Mouse (Mus musculus) stomach, embryonic 15.5 days (tissue): ENCODE results near the gene Prtn3. TPM values are rescaled to one million over a fixed set of nuclear protein-coding genes. Genes with fewer than 3 reads are reported as not detected.

Experiments
- ATAC-seq: fragments of 200-750 bp; cut with Nextera tagmentation; 2 replicates; pipeline ENCODE4 v1.8.0; 2017; ENCODE audit warnings: low read depth, moderate number of reproducible peaks, moderate TSS enrichment; ENCODE audit not compliant: insufficient read depth, low FRiP score
- H3K27ac ChIP-seq: fragments of 300-500 bp; sonication (generic); 2 replicates; pipeline ENCODE4 v1.5.1; 2015; ENCODE audit warnings: mild to moderate bottlenecking, inconsistent platforms
- H3K27me3 ChIP-seq: fragments of 300-500 bp; sonication (generic); replicated peaks from 2 replicates; pipeline ENCODE4 v1.6.1; 2015; ENCODE audit warnings: inconsistent platforms
- H3K36me3 ChIP-seq: fragments of 300-500 bp; sonication (generic); 2 replicates; pipeline ENCODE4 v1.6.1; 2015; ENCODE audit warnings: inconsistent platforms
- H3K4me1 ChIP-seq: fragments of 300-500 bp; sonication (generic); 2 replicates; pipeline ENCODE4 v1.6.1; 2015; ENCODE audit warnings: inconsistent platforms
- H3K4me2 ChIP-seq: fragments of 300-500 bp; sonication (generic); 2 replicates; pipeline ENCODE4 v1.6.1; 2015; ENCODE audit warnings: mild to moderate bottlenecking, inconsistent platforms
- H3K4me3 ChIP-seq: fragments of 300-500 bp; sonication (generic); replicated peaks from 2 replicates; pipeline ENCODE4 v1.5.1; 2015; ENCODE audit warnings: inconsistent platforms
- H3K9ac ChIP-seq: fragments of 300-500 bp; sonication (generic); 2 replicates; pipeline ENCODE4 v1.6.1; 2015; ENCODE audit warnings: inconsistent platforms
- H3K9me3 ChIP-seq: fragments of 300-500 bp; sonication (generic); 2 replicates; pipeline ENCODE4 v1.6.1; 2016; ENCODE audit warnings: inconsistent platforms
- WGBS: fragments of 180-500 bp; shearing (Covaris S2); methylation state at CpG from one replicate; pipeline ENCODE4 v1.1.7; 2015; 5-methylcytosine and 5-hydroxymethylcytosine counted together
- polyA plus RNA-seq: library from polyadenylated mRNA; unstranded; fragments of >200 nt; fragmentation: Nextera tagmentation; extraction: Ambion mirVana; gene quantifications from 2 replicates; pipeline ENCODE4 v1.2.1, GENCODE M21; 2015

Prtn3 gene
- polyA plus RNA-seq, 1 experiment from 2014 or later = 10.6 TPM

DNA sequence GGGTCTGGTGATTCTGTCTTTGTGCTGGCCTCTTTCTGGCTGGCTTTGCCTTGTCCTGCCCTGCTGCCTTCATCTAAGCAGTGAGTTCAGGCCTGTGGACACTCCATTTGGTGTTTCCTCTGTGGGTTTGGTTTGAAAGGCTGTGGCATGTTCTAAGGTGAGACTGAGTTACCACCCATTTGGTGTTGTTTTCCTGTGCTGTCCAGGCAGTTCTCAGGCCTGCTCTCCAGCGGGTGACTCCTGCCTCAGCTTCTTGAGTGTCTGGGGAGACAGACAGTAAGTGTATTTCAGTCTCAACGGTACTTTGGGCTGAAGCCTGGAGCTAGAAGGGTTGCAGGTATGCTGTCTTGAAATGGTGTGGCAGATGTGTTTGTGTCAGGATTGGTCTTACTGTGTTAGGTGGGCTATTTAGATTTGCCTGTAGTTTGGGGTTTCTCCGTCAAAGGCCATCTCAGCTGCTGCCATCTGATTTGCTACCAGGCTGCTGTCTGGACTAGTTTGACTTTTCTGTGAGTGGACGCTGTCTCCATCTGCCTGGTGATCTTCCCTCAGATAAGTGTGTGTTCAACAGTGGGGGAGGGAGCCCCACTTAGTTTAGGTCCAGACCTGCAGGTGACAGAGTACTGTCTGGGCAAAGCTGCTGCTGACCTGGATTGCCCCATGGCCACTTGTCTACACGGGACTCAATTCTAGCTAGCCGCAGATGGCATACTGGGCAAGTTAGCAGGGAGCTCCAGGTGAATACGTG lies 17.4 kb upstream of the Prtn3 start:
- 20% methylated on average over 7 of the region's 7 CpGs for WGBS
- H3K36me3 ChIP-seq = peaks cover 34% of the 10 kb centered on the region
- peaks cover 53% of the 10 kb centered on the region for H3K4me1 ChIP-seq

GRCm38 (mm10) chr10:79857452-79857811 lies 16.8 kb upstream of the Prtn3 start:
- H3K4me1 ChIP-seq = peaks cover 47% of the 10 kb centered on the region
- H3K27ac ChIP-seq = peak overlapping the region; percentile 100
- peak overlapping the region; percentile 90 for H3K4me2 ChIP-seq
- H3K9me3 ChIP-seq = no peaks in the 10 kb centered on the region
- H3K36me3 ChIP-seq = peaks cover 38% of the 10 kb centered on the region
- no peak for ATAC-seq
- H3K9ac ChIP-seq = peak overlapping the region; percentile 11; the same call in 1 of the 2 replicates
- peak overlapping the region; percentile 96 for H3K4me3 ChIP-seq
- WGBS = 8% methylated on average over 4 of the region's 4 CpGs
- no peaks in the 10 kb centered on the region for H3K27me3 ChIP-seq

More for the DNA sequence above, 17.4 kb upstream of the Prtn3 start:
- peak overlapping the region; percentile 100 for H3K27ac ChIP-seq
- no peaks in the 10 kb centered on the region for H3K9me3 ChIP-seq
- peak overlapping the region; percentile 96 for H3K4me3 ChIP-seq
- H3K27me3 ChIP-seq = no peaks in the 10 kb centered on the region
- peak overlapping the region; percentile 99; the same call in 1 of the 2 replicates for H3K9ac ChIP-seq
- peak overlapping the region; percentile 90 for H3K4me2 ChIP-seq
- no peak for ATAC-seq

DNA sequence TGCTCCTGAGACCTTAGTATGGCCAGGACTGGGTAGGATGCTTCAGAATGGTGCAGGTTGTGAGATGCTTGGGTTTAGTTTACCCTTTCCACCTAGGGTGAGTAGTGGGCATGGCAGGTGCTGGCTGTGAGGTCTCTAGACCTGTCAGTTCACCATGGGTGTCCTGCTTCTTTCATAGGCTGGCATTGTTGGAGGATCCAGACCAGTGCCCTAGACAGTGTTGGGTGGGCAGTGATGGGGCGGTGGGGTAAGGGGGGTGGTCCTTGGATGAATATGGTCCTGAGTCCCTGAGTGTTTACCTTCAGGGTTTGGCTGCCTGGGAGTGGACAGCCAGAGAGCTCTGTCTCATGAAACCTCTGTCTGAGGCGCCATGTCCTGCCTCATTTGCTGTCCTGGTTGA lies 16.4 kb upstream of the Prtn3 start:
- Histone ChIP-seq H3K9ac (no peak overlapping the region), H3K9me3 (no peaks in the 10 kb centered on the region), H3K27ac (peak overlapping the region; percentile 100), H3K4me1 (peaks cover 43% of the 10 kb centered on the region), H3K4me3 (peak overlapping the region; percentile 96), H3K4me2 (peak overlapping the region; percentile 90), H3K36me3 (peaks cover 43% of the 10 kb centered on the region), H3K27me3 (no peaks in the 10 kb centered on the region)
- no peak for ATAC-seq
- WGBS = 38% methylated on average over 2 of the region's 2 CpGs

DNA sequence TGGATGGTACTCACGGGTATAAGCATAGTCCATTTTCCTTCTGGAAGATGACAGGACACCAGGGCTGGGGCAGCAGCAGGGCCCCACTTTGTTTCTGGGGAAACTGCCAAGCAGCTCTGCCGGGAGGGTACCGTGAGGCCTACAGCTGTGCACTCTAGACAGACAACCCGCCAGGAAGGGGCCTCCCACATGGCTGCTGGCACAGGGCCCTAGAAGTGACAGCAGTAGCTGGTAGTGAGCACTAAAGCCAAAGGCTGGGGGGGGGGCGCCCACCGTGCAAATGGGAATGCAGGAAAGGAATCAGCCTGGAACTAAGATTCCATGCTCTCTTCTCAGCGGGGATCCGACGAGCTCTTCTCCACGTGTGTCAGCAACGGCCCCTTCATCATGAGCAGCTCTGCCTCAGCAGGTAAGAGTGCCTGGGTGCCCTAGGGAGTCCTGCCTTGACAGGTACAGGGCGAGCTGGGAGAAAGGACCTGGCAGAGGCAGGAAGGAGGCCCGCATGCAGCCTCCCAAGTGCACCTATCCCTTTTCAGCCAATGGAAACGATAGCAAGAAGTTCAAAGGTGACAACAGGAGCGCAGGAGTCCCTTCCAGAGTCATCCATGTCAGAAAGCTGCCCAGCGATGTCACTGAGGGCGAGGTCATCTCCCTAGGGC lies 15.7 kb upstream of the Prtn3 start:
- H3K4me2 ChIP-seq = peak overlapping the region; percentile 90
- H3K27ac ChIP-seq = peak overlapping the region; percentile 100
- H3K36me3 ChIP-seq = peaks cover 48% of the 10 kb centered on the region
- 41% methylated on average over 17 of the region's 17 CpGs for WGBS
- no peaks in the 10 kb centered on the region for H3K9me3 ChIP-seq
- H3K27me3 ChIP-seq = no peaks in the 10 kb centered on the region
- H3K4me1 ChIP-seq = peaks cover 40% of the 10 kb centered on the region
- ATAC-seq = no peak
- H3K4me3 ChIP-seq = peak overlapping the region; percentile 96
- H3K9ac ChIP-seq = no peak overlapping the region; the same call in 1 of the 2 replicates

DNA sequence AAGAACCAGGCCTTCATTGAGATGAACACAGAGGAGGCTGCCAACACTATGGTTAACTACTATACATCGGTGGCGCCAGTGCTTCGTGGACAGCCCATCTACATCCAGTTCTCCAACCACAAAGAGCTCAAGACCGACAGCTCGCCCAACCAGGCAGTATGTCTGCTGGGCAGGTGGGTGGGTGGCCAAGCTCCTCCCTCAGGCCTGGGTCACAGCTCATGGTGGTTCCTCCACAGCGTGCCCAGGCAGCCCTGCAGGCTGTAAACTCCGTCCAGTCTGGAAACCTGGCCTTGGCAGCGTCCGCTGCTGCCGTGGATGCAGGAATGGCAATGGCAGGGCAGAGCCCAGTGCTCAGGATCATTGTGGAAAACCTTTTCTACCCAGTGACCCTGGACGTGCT lies 15.2 kb upstream of the Prtn3 start:
- Histone ChIP-seq H3K36me3 (peaks cover 50% of the 10 kb centered on the region), H3K4me2 (no peak overlapping the region), H3K4me1 (peaks cover 40% of the 10 kb centered on the region)

DNA sequence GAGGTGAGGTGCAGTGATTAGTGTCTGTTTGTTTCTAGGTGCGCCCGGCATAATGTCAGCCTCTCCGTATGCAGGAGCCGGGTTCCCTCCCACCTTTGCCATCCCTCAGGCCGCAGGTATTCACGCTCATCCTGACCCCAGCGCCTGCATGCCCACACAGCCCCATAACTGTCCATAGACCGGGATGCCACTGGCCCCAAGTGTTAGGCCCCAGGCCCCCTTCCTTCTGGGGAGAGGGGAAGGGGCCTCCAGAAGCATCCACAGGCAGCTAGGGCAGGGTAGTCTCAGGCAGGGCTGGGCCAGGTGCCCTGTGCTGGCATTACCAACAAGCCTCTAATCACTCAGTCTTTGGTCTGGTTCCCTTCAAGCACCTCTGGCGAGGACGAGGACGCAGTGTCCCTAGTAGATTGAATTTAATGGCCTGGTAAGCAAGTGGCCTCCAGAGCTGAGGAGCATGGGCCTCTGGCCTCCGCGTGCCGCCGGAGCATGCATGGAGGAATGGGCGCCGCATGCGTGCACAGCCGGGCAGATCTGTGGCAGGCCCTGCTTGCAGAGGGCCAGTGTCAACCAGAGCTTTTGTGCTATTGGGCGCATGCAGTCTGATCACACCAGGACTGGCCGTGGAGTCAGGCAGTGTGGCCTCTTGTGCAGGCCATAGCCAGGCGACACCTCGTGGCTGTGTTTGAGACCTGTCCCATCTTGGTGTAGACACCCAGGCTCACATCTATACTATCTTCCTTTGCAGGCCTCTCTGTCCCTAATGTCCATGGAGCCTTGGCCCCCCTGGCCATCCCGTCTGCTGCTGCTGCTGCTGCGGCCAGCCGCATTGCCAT lies 14.0 kb upstream of the Prtn3 start:
- Histone ChIP-seq H3K9me3 (no peaks in the 10 kb centered on the region), H3K4me2 (no peak overlapping the region), H3K27me3 (no peaks in the 10 kb centered on the region), H3K4me3 (no peak overlapping the region), H3K9ac (no peak overlapping the region), H3K27ac (no peak overlapping the region), H3K36me3 (peaks cover 59% of the 10 kb centered on the region), H3K4me1 (peaks cover 42% of the 10 kb centered on the region)
- 91% methylated on average over 26 of the region's 26 CpGs for WGBS
- ATAC-seq = no peak

More for the DNA sequence above, 15.2 kb upstream of the Prtn3 start:
- Histone ChIP-seq H3K27ac (no peak overlapping the region), H3K9ac (no peak overlapping the region), H3K4me3 (no peak overlapping the region), H3K27me3 (no peaks in the 10 kb centered on the region), H3K9me3 (no peaks in the 10 kb centered on the region)
- no peak for ATAC-seq
- 74% methylated on average over 11 of the region's 11 CpGs for WGBS

DNA sequence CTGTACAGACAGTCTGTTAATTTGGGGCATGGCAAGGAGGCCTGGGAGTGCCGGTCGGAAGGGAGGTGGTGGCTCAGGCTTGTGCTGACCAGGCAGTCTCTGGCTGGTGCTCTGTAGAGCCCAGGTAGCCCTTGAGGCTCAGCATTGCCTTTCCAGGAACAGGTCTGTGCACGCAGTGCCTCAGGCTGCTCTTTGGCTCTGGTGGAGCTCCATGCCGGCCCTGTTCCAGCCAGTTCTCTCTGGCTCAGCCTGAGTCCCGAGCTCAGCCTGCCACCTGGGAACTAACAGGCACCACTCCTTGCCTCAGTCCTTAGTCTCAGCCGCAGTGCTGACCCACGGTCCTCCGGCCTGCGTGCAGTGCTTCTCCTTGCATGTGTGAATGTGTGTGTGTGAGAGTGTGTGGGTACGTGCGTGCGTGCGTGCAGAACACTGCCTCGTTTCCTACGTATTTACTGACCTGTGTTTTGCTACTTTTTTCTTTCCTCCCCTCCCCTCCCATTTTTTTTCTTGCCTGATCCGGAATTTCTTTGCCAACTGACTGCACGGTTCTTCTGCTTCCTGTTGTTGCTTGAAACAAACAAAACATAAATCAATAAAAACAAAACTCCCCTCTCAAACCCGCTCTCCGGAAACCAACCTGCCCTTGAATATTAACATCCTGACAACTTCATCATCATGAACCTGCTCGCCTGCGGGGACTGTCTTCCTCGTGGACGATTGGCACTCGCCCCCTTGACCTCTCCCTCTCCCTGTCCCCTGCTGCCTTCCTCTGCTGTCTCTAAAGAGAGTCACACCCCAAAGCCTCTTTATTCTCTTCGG lies 12.8 kb upstream of the Prtn3 start:
- H3K4me2 ChIP-seq = no peak overlapping the region
- peaks cover 40% of the 10 kb centered on the region for H3K4me1 ChIP-seq
- no peaks in the 10 kb centered on the region for H3K9me3 ChIP-seq
- peaks cover 64% of the 10 kb centered on the region for H3K36me3 ChIP-seq
- H3K9ac ChIP-seq = no peak overlapping the region
- 71% methylated on average over 25 of the region's 25 CpGs for WGBS
- no peak overlapping the region for H3K27ac ChIP-seq
- H3K4me3 ChIP-seq = no peak overlapping the region
- ATAC-seq = no peak
- no peaks in the 10 kb centered on the region for H3K27me3 ChIP-seq

- no peak overlapping the region for H3K4me2 ChIP-seq
- H3K9me3 ChIP-seq = no peaks in the 10 kb centered on the region
- H3K27me3 ChIP-seq = no peaks in the 10 kb centered on the region
- ATAC-seq = no peak
- H3K4me3 ChIP-seq = no peak overlapping the region
- peaks cover 64% of the 10 kb centered on the region for H3K36me3 ChIP-seq
- WGBS = 86% methylated on average over 23 of the region's 23 CpGs
- H3K9ac ChIP-seq = no peak overlapping the region
- H3K27ac ChIP-seq = no peak overlapping the region
- peaks cover 32% of the 10 kb centered on the region for H3K4me1 ChIP-seq
Observed at GRCm38 (mm10) chr10:79862049-79862788, 12.1 kb upstream of the Prtn3 start.

DNA sequence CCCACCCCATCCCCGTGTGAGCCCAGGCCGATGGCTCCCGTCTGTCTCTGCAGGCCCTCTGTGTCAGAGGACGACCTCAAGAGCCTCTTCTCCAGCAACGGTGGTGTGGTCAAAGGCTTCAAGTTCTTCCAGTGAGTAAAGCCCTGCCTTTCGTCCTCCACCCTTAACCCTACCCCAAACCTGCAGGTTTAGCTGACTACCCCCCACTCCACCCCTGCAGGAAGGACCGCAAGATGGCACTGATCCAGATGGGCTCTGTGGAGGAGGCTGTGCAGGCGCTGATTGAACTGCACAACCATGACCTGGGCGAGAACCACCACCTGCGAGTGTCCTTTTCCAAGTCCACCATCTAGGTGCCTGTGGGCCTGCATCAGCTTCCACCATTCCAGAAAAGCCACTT lies 11.4 kb upstream of the Prtn3 start:
- no peak overlapping the region for H3K27ac ChIP-seq
- WGBS = 61% methylated on average over 10 of the region's 10 CpGs
- no peak overlapping the region for H3K4me3 ChIP-seq
- no peak overlapping the region for H3K4me2 ChIP-seq
- H3K27me3 ChIP-seq = no peaks in the 10 kb centered on the region
- H3K9ac ChIP-seq = no peak overlapping the region
- no peak for ATAC-seq
- H3K4me1 ChIP-seq = peaks cover 25% of the 10 kb centered on the region
- peaks cover 64% of the 10 kb centered on the region for H3K36me3 ChIP-seq
- H3K9me3 ChIP-seq = no peaks in the 10 kb centered on the region

- Histone ChIP-seq H3K27me3 (no peaks in the 10 kb centered on the region), H3K27ac (no peak overlapping the region), H3K4me1 (peaks cover 10% of the 10 kb centered on the region; the same call in 1 of the 2 replicates), H3K4me2 (no peak overlapping the region), H3K36me3 (peaks cover 54% of the 10 kb centered on the region), H3K9me3 (no peaks in the 10 kb centered on the region), H3K9ac (no peak overlapping the region), H3K4me3 (no peak overlapping the region)
- WGBS = 47% methylated on average over 10 of the region's 10 CpGs
- no peak for ATAC-seq
Observed at GRCm38 (mm10) chr10:79864351-79865188, 9.7 kb upstream of the Prtn3 start.
